Mouse (Mus musculus) testis, adult 10 weeks (tissue): Measurements from ENCODE around the gene Olfr1423. TPM values are rescaled to one million over a fixed set of nuclear protein-coding genes. Genes with fewer than 3 reads are reported as not detected.

Experiments used
- polyA plus RNA-seq: library from polyadenylated mRNA; stranded (reverse); fragments of 350-450 nt; fragmentation: Illumina TruSeq; extraction: RNeasy Lipid Tissue Mini Kit (QIAGEN cat#74804); gene quantifications from one replicate; pipeline ENCODE4 v1.2.3, GENCODE M21; 2014; ENCODE audit warnings: low read depth, low replicate concordance

The Olfr1423 gene
- not detected for polyA plus RNA-seq

DNA sequence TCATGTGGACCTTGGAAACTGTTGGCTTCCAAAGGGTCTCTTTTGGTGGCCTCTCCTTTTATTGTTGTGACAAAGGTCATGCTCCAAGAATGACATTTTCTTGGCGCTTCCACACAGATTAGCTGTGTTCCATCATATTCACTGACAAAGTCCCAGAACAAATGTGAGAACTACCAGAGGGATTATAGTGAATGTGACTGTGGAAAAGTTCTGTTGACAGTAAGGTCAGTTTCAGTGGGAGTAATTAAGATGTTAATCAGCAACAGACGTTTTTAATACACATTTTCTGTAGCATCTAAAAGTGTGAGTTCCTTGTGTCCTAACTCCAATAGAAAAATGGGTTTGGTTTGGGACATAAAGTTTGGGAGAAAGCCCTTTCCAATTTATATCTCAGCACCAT is at the start of gene Olfr1423:
TSS of gene Olfr1423 (minus strand) at position 101 of the 400 bp plus-strand sequence.

DNA sequence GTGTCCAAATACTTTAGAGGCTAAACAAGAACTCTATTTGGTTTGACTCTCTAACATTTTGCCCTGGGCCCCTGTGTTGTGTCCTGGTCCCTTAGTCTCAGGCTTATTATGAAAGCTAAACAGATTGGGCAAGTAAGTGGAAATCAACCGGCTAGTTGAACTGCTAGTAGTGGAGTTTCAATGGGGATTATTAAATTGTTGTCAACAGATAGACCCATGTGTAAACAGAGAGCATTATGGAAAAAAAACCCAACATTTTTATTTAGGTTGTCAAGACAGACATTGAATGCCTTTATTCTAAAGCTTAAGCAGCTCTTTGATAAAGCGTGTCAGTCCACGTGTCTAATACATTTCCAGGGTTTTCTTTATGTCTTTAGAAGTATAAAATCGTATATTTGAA is 36.5 kb upstream of the Olfr1423 start, which contains the start of gene Olfr1425:
TSS of gene Olfr1425 (minus strand) at position 101 of the 400 bp plus-strand sequence.

DNA sequence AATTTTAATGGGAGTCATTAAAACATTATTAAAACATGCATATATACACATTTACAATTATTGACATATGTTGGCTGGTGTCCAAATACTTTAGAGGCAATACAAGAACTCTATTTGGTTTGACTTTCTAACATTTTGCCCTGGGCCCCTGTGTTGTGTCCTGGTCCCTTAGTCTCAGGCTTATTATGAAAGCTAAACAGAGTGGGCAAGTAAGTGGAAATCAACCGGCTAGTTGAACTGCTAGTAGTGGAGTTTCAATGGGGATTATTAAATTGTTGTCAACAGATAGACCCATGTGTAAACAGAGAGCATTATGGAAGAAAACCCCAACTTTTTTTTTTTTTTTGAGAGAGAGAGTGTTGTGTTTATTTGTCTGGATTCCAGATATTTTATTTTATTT is 21.5 kb upstream of the Olfr1423 start, which contains the start of gene Olfr1424:
TSS of gene Olfr1424 (minus strand) at position 101 of the 400 bp plus-strand sequence.

Other genes with a start within 250 kb of the Olfr1423 start
- gene Stx3, start 221.9 kb downstream of the Olfr1423 start, polyA plus RNA-seq: 1.3 TPM
- not detected for gene Olfr1417, start 202.1 kb downstream of the Olfr1423 start, polyA plus RNA-seq
- gene Olfr1418, start 180.3 kb downstream of the Olfr1423 start, polyA plus RNA-seq: not detected
- not detected for gene Olfr1419, start 166.2 kb downstream of the Olfr1423 start, polyA plus RNA-seq
- not detected for gene Olfr1420, start 154.8 kb downstream of the Olfr1423 start, polyA plus RNA-seq
- gene Patl1, start 128.9 kb downstream of the Olfr1423 start, polyA plus RNA-seq: 13.0 TPM
- gene Osbp, start 75.4 kb downstream of the Olfr1423 start, polyA plus RNA-seq: 30.9 TPM
- 0.11 TPM for gene Olfr1424, start 21.4 kb upstream of the Olfr1423 start, polyA plus RNA-seq
- not detected for gene Olfr1425, start 36.4 kb upstream of the Olfr1423 start, polyA plus RNA-seq
- gene Olfr1426, start 50.7 kb upstream of the Olfr1423 start, polyA plus RNA-seq: not detected
- not detected for gene Olfr1427, start 62.0 kb upstream of the Olfr1423 start, polyA plus RNA-seq
- not detected for gene Olfr1428, start 74.6 kb upstream of the Olfr1423 start, polyA plus RNA-seq
- 0.17 TPM for gene Olfr76, start 81.9 kb upstream of the Olfr1423 start, polyA plus RNA-seq
- 0.10 TPM for gene Olfr1555-ps1, start 128.8 kb upstream of the Olfr1423 start, polyA plus RNA-seq
- not detected for gene Olfr1431, start 159.3 kb upstream of the Olfr1423 start, polyA plus RNA-seq
- gene Olfr1432, start 191.3 kb upstream of the Olfr1423 start, polyA plus RNA-seq: 0.22 TPM
- 0.71 TPM for gene Olfr262, start 200.3 kb upstream of the Olfr1423 start, polyA plus RNA-seq
- gene Olfr235, start 219.7 kb upstream of the Olfr1423 start, polyA plus RNA-seq: not detected
- not detected for gene Olfr1434, start 238.5 kb upstream of the Olfr1423 start, polyA plus RNA-seq